14 mouse cellular contexts compared by ENCODE assay signal in the genomic region with DNA sequence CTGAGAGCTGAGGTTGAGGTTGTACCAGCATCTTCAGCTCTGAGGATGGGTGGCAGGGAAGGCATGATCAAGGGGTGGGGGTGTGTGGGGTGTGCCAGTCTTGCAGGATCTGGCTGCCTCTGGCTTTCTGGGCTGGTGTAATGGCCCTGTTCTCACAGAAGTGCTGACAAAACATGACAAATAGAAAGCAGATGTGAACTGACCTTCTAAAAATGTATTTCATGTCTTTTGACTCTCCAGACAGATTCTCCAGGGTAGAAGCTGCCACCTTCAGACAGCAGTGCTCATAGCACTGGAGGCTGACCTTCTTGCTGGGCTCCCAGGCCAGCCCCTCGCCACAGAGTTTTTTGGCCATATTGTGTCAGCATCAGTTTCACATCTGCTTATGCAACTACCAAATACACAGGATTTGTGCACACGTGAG. TPM values are rescaled to one million over a fixed set of nuclear protein-coding genes. Genes with fewer than 3 reads are reported as not detected.
DNase-seq lines count a peak whose midpoint lies in the region; ATAC-seq and TF ChIP-seq lines count a peak whose summit lies in the region.
"Had no signal": no experiment of that assay in that cellular context is flagged by ENCODE, and none has a peak within 500 bp of the region (broad histone marks: within the 10 kb centered on the region; RNA-seq: fewer than 3 reads in every experiment).

No protein-coding gene starts in this region.

- ATAC-seq in lung, embryonic 15.5 days (ENCODE audit: borderline replicate concordance, extremely low read depth, low FRiP score, low TSS enrichment), result peak; percentile 33; the same call in 1 of the 2 replicates
- ATAC-seq in embryonic facial prominence, embryonic 14.5 days (ENCODE audit: low read depth), result peak; percentile 41; the same call in 1 of the 2 replicates
- ATAC-seq in megakaryocyte progenitor cell, adult 5-6 weeks (replicated peaks; ENCODE audit: poor library complexity), result peak; percentile 77

- 57% methylated on average over 2 of the region's 2 CpGs for WGBS in heart, adult 2 months
- 49% methylated on average over 2 of the region's 2 CpGs for WGBS in lung, embryonic 15.5 days
- 52% methylated on average over 2 of the region's 2 CpGs for WGBS in embryonic facial prominence, embryonic 14.5 days
- 80% methylated on average over 2 of the region's 2 CpGs for WGBS in cerebellum, adult 2 months

- H3K27ac ChIP-seq in heart, adult 2 months, result no peak overlapping the region
- H3K27ac ChIP-seq in lung, embryonic 15.5 days, result no peak overlapping the region
- H3K27ac ChIP-seq in embryonic facial prominence, embryonic 14.5 days (replicated peaks; ENCODE audit: low read depth, low read length), result peak overlapping the region; percentile 36
- H3K27ac ChIP-seq in cerebellum, adult 2 months (ENCODE audit: insufficient read depth, low read length), result no peak overlapping the region
- H3K27ac ChIP-seq: hindbrain, embryonic 15.5 days; layer of hippocampus, adult 2 months; midbrain, embryonic 10.5 days; neural tube, embryonic 12.5 days had no signal

- no peaks in the 10 kb centered on the region for H3K79me2 ChIP-seq in heart, adult 2 months (replicated peaks; ENCODE audit: control insufficient read depth, insufficient read depth, low read length)

- peak; percentile 48 for TF ChIP-seq CTCF in heart, adult 2 months (IDR thresholded peaks at IDR 0.05)
- no peak for TF ChIP-seq CTCF in cerebellum, adult 2 months (IDR thresholded peaks at IDR 0.05; ENCODE audit: borderline replicate concordance, insufficient read depth, low read depth, low read length)

- H3K4me1 ChIP-seq in heart, adult 2 months (ENCODE audit: control insufficient read depth, insufficient read depth, low read length), result no peaks in the 10 kb centered on the region; the same call in 1 of the 2 replicates
- H3K4me1 ChIP-seq in lung, embryonic 15.5 days, result peaks cover 11% of the 10 kb centered on the region; the same call in 1 of the 2 replicates
- peaks cover 4% of the 10 kb centered on the region; the same call in 1 of the 2 replicates for H3K4me1 ChIP-seq in embryonic facial prominence, embryonic 14.5 days (ENCODE audit: control insufficient read depth, insufficient read depth, low read length)
- no peaks in the 10 kb centered on the region for H3K4me1 ChIP-seq in cerebellum, adult 2 months (ENCODE audit: control insufficient read depth, insufficient read depth, low read length)
- H3K4me1 ChIP-seq: hindbrain, embryonic 15.5 days had no signal

- H3K27me3 ChIP-seq in heart, adult 2 months (ENCODE audit: control insufficient read depth, insufficient read depth, low read length), result no peaks in the 10 kb centered on the region
- H3K27me3 ChIP-seq in lung, embryonic 15.5 days, result 0 out of 2 replicates have a peak, but pooled peaks cover 3% of the 10 kb centered on the region
- H3K27me3 ChIP-seq in embryonic facial prominence, embryonic 14.5 days (replicated peaks; ENCODE audit: control insufficient read depth, insufficient read depth, low read length), result no peaks in the 10 kb centered on the region
- H3K27me3 ChIP-seq in cerebellum, adult 2 months (ENCODE audit: control insufficient read depth, insufficient read depth, low read length), result no peaks in the 10 kb centered on the region
- H3K27me3 ChIP-seq: hindbrain, embryonic 15.5 days; neural tube, embryonic 12.5 days had no signal

- no peak for TF ChIP-seq POLR2A in heart, adult 2 months (IDR thresholded peaks at IDR 0.05; ENCODE audit: insufficient read depth, low read depth, low read length)
- TF ChIP-seq POLR2A in cerebellum, adult 2 months (IDR thresholded peaks at IDR 0.05; ENCODE audit: borderline replicate concordance, insufficient read depth, low read length), result no peak

- TF ChIP-seq EP300 in heart, adult 2 months (IDR thresholded peaks at IDR 0.05; ENCODE audit: insufficient read depth, low read depth, low read length), result no peak

- H3K4me2 ChIP-seq in lung, embryonic 15.5 days, result no peak overlapping the region
- H3K4me2 ChIP-seq in embryonic facial prominence, embryonic 14.5 days (ENCODE audit: low read depth, low read length), result no peak overlapping the region
- H3K4me2 ChIP-seq: hindbrain, embryonic 15.5 days; neural tube, embryonic 12.5 days had no signal

- H3K9me3 ChIP-seq in lung, embryonic 15.5 days, result no peaks in the 10 kb centered on the region
- no peaks in the 10 kb centered on the region for H3K9me3 ChIP-seq in embryonic facial prominence, embryonic 14.5 days (ENCODE audit: control insufficient read depth, low read length)
- H3K9me3 ChIP-seq: hindbrain, embryonic 15.5 days; midbrain, embryonic 10.5 days; neural tube, embryonic 12.5 days had no signal

- no peak overlapping the region for H3K9ac ChIP-seq in heart, adult 2 months (ENCODE audit: low read depth, low read length)
- H3K9ac ChIP-seq in lung, embryonic 15.5 days, result no peak overlapping the region
- no peak overlapping the region for H3K9ac ChIP-seq in embryonic facial prominence, embryonic 14.5 days (ENCODE audit: low read depth, low read length)
- H3K9ac ChIP-seq: hindbrain, embryonic 15.5 days; neural tube, embryonic 12.5 days had no signal

- H3K36me3 ChIP-seq in heart, adult 2 months (ENCODE audit: control insufficient read depth, insufficient read depth, low read length), result no peaks in the 10 kb centered on the region
- no peaks in the 10 kb centered on the region for H3K36me3 ChIP-seq in lung, embryonic 15.5 days
- H3K36me3 ChIP-seq in embryonic facial prominence, embryonic 14.5 days (ENCODE audit: control insufficient read depth, insufficient read depth, low read length), result no peaks in the 10 kb centered on the region
- H3K36me3 ChIP-seq: hindbrain, embryonic 15.5 days; midbrain, embryonic 10.5 days; neural tube, embryonic 12.5 days had no signal

- DNase-seq in heart, adult 2 months, result no peak
- DNase-seq in heart, adult 18-20 months, result no peak
- no peak for DNase-seq in lung, postnatal 4 days
- DNase-seq in embryonic facial prominence, embryonic 14.5 days (ENCODE audit: low spot score), result peak; percentile 77
- no peak for DNase-seq in testis, postnatal 10 days (ENCODE audit: low spot score)
- DNase-seq in cerebellum, adult 2 months, result no peak
- DNase-seq: left cerebral cortex, postnatal 4 days had no signal

- intact Hi-C loops in heart, adult 2 months (cut with DNase I), result no loop called here

- H3K4me3 ChIP-seq in heart, adult 2 months, result no peak overlapping the region
- H3K4me3 ChIP-seq in lung, embryonic 15.5 days, result no peak overlapping the region
- H3K4me3 ChIP-seq in embryonic facial prominence, embryonic 14.5 days (ENCODE audit: low read depth, low read length), result no peak overlapping the region
- no peak overlapping the region for H3K4me3 ChIP-seq in cerebellum, adult 2 months (replicated peaks; ENCODE audit: insufficient read depth, low read depth, low read length)
- H3K4me3 ChIP-seq: hindbrain, embryonic 15.5 days; layer of hippocampus, adult 2 months; midbrain, embryonic 10.5 days; neural tube, embryonic 12.5 days had no signal

RNA-seq across cellular contexts. Expression of a gene that starts 20.7 kb away (rescaled TPM):
- 10 to 100 TPM; 26.9 to 27.9 TPM for total RNA-seq in heart, adult 2 months (2021)
- polyA plus RNA-seq in heart, adult 2 months (2012; rRNA removed), result 13.7 and 20.8 TPM in 2 replicates
- 10 to 100 TPM; 29.3 to 30.2 TPM for total RNA-seq in heart, adult 18-20 months (2021)
- 59.3 and 60.6 TPM in 2 replicates for polyA plus RNA-seq in lung, embryonic 15.5 days (2015; fragmentation: Nextera tagmentation; extraction: Ambion mirVana)
- polyA plus RNA-seq in embryonic facial prominence, embryonic 14.5 days (2014; fragmentation: Nextera tagmentation; extraction: Ambion mirVana), result 57.9 and 64.6 TPM in 2 replicates
- total RNA-seq in megakaryocyte progenitor cell, adult 5-6 weeks (2015), result 67.5 and 68.1 TPM in 2 replicates
- total RNA-seq in megakaryocyte progenitor cell, adult 5-6 weeks (2017), result 109 and 137 TPM in 2 replicates
- polyA plus RNA-seq in cerebellum, adult 2 months (2012; rRNA removed), result 41.9 and 44.5 TPM in 2 replicates

RNA-seq across cellular contexts. Expression of a gene that starts 34.9 kb away (rescaled TPM):
- total RNA-seq in heart, adult 2 months (2021), result not detected
- polyA plus RNA-seq in heart, adult 2 months (2012; rRNA removed), result not detected in 2 replicates
- total RNA-seq in heart, adult 18-20 months (2021), result not detected
- polyA plus RNA-seq in lung, embryonic 15.5 days (2015; fragmentation: Nextera tagmentation; extraction: Ambion mirVana), result not detected in 2 replicates
- not detected in 2 replicates for polyA plus RNA-seq in embryonic facial prominence, embryonic 14.5 days (2014; fragmentation: Nextera tagmentation; extraction: Ambion mirVana)
- total RNA-seq in megakaryocyte progenitor cell, adult 5-6 weeks (2015), result not detected in 2 replicates
- total RNA-seq in megakaryocyte progenitor cell, adult 5-6 weeks (2017), result not detected in 2 replicates
- polyA plus RNA-seq in cerebellum, adult 2 months (2012; rRNA removed), result not detected in 2 replicates
- total RNA-seq: layer of hippocampus, adult 2 months; left cerebral cortex, postnatal 4 days had no signal
- polyA plus RNA-seq: brain, embryonic 14.5 days; hindbrain, embryonic 15.5 days; midbrain, embryonic 10.5 days; neural tube, embryonic 12.5 days had no signal

RNA-seq across cellular contexts. Expression of a gene that starts 55.2 kb away (rescaled TPM):
- 10 to 100 TPM; 14.2 to 17.0 TPM for total RNA-seq in heart, adult 2 months (2021)
- 13.4 and 26.0 TPM in 2 replicates for polyA plus RNA-seq in heart, adult 2 months (2012; rRNA removed)
- 10 to 100 TPM; 15.3 to 16.4 TPM for total RNA-seq in heart, adult 18-20 months (2021)
- polyA plus RNA-seq in lung, embryonic 15.5 days (2015; fragmentation: Nextera tagmentation; extraction: Ambion mirVana), result 14.5 and 17.4 TPM in 2 replicates
- 22.6 and 27.6 TPM in 2 replicates for polyA plus RNA-seq in embryonic facial prominence, embryonic 14.5 days (2014; fragmentation: Nextera tagmentation; extraction: Ambion mirVana)
- 33.5 and 37.9 TPM in 2 replicates for total RNA-seq in megakaryocyte progenitor cell, adult 5-6 weeks (2015)
- 14.4 and 15.1 TPM in 2 replicates for total RNA-seq in megakaryocyte progenitor cell, adult 5-6 weeks (2017)
- polyA plus RNA-seq in cerebellum, adult 2 months (2012; rRNA removed), result 36.3 and 37.1 TPM in 2 replicates
